Mouse (Mus musculus): Measurements from ENCODE around the gene Rhox8. TPM values are rescaled to one million over a fixed set of nuclear protein-coding genes. Genes with fewer than 3 reads are reported as not detected.
"Not testable (repeated sequence)": the region's sequence is repeated elsewhere in the genome, so short reads cannot be mapped to it uniquely, and the experiment has no call there.

Rhox8 gene
- not detected in 2 replicates for polyA plus RNA-seq (2014; fragmentation: Nextera tagmentation; extraction: Ambion mirVana)

- no peak within 1 kb of the TSS for H3K4me2 ChIP-seq (replicated peaks; ENCODE audit: low read depth, low read length)
- H3K27ac ChIP-seq (ENCODE audit: low read length): no peak within 1 kb of the TSS
- no peak for ATAC-seq (ENCODE audit: insufficient number of reproducible peaks, insufficient read depth, low FRiP score, low read depth)
- H3K27me3 ChIP-seq (ENCODE audit: control insufficient read depth, insufficient read depth, low read length): no peaks in the 10 kb centered on the region
- H3K9me3 ChIP-seq (ENCODE audit: control insufficient read depth, low read depth, low read length): no peaks in the 10 kb centered on the region
- no peak within 1 kb of the TSS for H3K9ac ChIP-seq (replicated peaks; ENCODE audit: low read depth, low read length)
- H3K4me1 ChIP-seq (ENCODE audit: control insufficient read depth, insufficient read depth, low read length): no peaks in the 10 kb centered on the region
- H3K4me3 ChIP-seq (ENCODE audit: low read depth, low read length): no peak within 1 kb of the TSS
- 73% methylated on average over 4 of the region's 4 CpGs for WGBS
- H3K36me3 ChIP-seq (ENCODE audit: control insufficient read depth, insufficient read depth, low read length): no peaks in the 10 kb centered on the region
Measured at GRCm38 (mm10) chrX:37878844-37879243, at the start of gene Rhox8. Gene Rhox8 (minus strand): TSS chrX:37878944.

- Histone ChIP-seq H3K4me1 (ENCODE audit: control insufficient read depth, insufficient read depth, low read length) (no peaks in the 10 kb centered on the region), H3K9ac (replicated peaks; ENCODE audit: low read depth, low read length) (no peak overlapping the region), H3K36me3 (ENCODE audit: control insufficient read depth, insufficient read depth, low read length) (no peaks in the 10 kb centered on the region), H3K27ac (ENCODE audit: low read length) (no peak overlapping the region), H3K4me3 (ENCODE audit: low read depth, low read length) (no peak overlapping the region), H3K27me3 (ENCODE audit: control insufficient read depth, insufficient read depth, low read length) (no peaks in the 10 kb centered on the region), H3K4me2 (replicated peaks; ENCODE audit: low read depth, low read length) (no peak overlapping the region), H3K9me3 (ENCODE audit: control insufficient read depth, low read depth, low read length) (no peaks in the 10 kb centered on the region)
- 68% methylated on average over 4 of the region's 4 CpGs for WGBS
- no peak for ATAC-seq (ENCODE audit: insufficient number of reproducible peaks, insufficient read depth, low FRiP score, low read depth)
Measured at GRCm38 (mm10) chrX:37916311-37916710, 37.6 kb upstream of the Rhox8 start.

DNA sequence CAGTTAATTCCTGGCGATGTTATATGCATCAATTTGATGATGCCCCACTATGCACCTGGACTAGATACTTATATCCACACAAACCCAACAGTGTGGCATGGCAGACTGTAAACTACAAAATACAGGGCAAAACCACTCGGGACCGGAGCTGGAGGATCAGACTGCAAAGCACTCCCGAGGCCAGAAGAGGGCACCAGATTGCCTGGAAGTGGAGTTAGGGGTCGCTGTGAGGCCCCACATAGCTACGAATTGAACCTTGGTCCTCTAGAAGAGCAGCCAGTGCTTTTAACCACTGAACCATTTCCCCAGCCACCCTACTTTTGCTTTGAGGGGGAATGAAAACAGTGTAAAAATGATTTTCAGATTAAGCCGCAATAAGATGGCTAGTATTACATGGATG is 29.8 kb upstream of the Rhox8 start:
- Histone ChIP-seq H3K4me1 (ENCODE audit: control insufficient read depth, insufficient read depth, low read length) (no peaks in the 10 kb centered on the region), H3K4me3 (ENCODE audit: low read depth, low read length) (no peak overlapping the region), H3K4me2 (replicated peaks; ENCODE audit: low read depth, low read length) (no peak overlapping the region), H3K9me3 (ENCODE audit: control insufficient read depth, low read depth, low read length) (no peaks in the 10 kb centered on the region), H3K27me3 (ENCODE audit: control insufficient read depth, insufficient read depth, low read length) (no peaks in the 10 kb centered on the region), H3K9ac (replicated peaks; ENCODE audit: low read depth, low read length) (no peak overlapping the region), H3K27ac (ENCODE audit: low read length) (no peak overlapping the region), H3K36me3 (ENCODE audit: control insufficient read depth, insufficient read depth, low read length) (no peaks in the 10 kb centered on the region)
- 54% methylated on average over 7 of the region's 7 CpGs for WGBS
- no peak for ATAC-seq (ENCODE audit: insufficient number of reproducible peaks, insufficient read depth, low FRiP score, low read depth)

DNA sequence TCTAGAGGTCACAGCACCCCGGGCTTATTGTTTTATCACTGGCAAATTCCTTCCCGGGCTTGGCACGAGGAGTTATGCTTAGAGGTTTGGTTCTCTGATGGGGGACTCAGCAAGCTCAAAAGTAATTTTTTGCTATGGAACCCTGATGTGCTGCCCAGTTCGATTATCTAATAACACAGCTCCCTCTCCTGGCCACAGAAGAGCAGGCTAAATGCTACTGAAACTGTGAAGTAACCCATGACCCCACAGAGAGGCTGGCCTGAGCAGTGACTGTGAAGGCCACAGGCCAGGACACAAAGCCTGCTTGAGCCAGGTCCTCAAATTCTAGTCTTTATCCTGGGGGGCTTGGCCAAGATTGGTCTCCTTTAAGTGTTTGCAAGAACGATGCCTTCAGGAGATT is 25.0 kb upstream of the Rhox8 start:
- no peak overlapping the region for H3K9ac ChIP-seq (replicated peaks; ENCODE audit: low read depth, low read length)
- WGBS: 61% methylated on average over 5 of the region's 5 CpGs

DNA sequence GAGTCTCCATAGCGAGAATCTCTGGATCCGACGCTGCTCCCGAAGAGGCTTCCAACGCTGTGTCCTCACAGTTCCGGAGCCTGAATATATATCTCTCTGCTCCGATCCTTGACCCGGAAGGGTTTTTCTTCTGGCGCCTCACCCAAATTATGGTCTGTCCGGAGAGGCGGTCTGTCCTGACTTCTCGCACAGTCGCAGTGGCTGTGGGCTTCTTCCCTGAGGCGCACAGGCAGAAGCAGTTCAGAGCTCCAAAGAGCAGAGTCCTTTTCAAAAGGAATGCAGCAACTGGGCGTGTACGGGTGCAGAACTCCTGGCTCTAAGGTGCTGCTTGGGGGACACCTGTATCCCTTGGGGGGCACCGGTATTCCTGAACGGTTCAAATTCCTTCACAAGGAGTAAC is 22.9 kb upstream of the Rhox8 start, which contains the start of gene Rhox9:
Gene Rhox9, minus strand, starts transcription at position 101 of the 400 bp plus-strand sequence.
- not testable (repeated sequence) for H3K9ac ChIP-seq (replicated peaks; ENCODE audit: low read depth, low read length); ATAC-seq (ENCODE audit: insufficient number of reproducible peaks, insufficient read depth, low FRiP score, low read depth); H3K36me3 ChIP-seq (ENCODE audit: control insufficient read depth, insufficient read depth, low read length); H3K9me3 ChIP-seq (ENCODE audit: control insufficient read depth, low read depth, low read length); H3K4me3 ChIP-seq (ENCODE audit: low read depth, low read length); H3K27me3 ChIP-seq (ENCODE audit: control insufficient read depth, insufficient read depth, low read length); H3K4me2 ChIP-seq (replicated peaks; ENCODE audit: low read depth, low read length); H3K4me1 ChIP-seq (ENCODE audit: control insufficient read depth, insufficient read depth, low read length); H3K27ac ChIP-seq (ENCODE audit: low read length)
- 92% methylated on average over 8 of the region's 18 CpGs for WGBS

More for the DNA sequence above, 25.0 kb upstream of the Rhox8 start:
- H3K4me2 ChIP-seq (replicated peaks; ENCODE audit: low read depth, low read length): no peak overlapping the region
- no peaks in the 10 kb centered on the region for H3K27me3 ChIP-seq (ENCODE audit: control insufficient read depth, insufficient read depth, low read length)
- no peak overlapping the region for H3K27ac ChIP-seq (ENCODE audit: low read length)
- no peak overlapping the region for H3K4me3 ChIP-seq (ENCODE audit: low read depth, low read length)
- H3K9me3 ChIP-seq (ENCODE audit: control insufficient read depth, low read depth, low read length): no peaks in the 10 kb centered on the region
- H3K36me3 ChIP-seq (ENCODE audit: control insufficient read depth, insufficient read depth, low read length): no peaks in the 10 kb centered on the region
- no peaks in the 10 kb centered on the region for H3K4me1 ChIP-seq (ENCODE audit: control insufficient read depth, insufficient read depth, low read length)
- no peak for ATAC-seq (ENCODE audit: insufficient number of reproducible peaks, insufficient read depth, low FRiP score, low read depth)

GRCm38 (mm10) chrX:37897132-37897531 is 18.4 kb upstream of the Rhox8 start, which contains the start of gene Rhox7b:
Gene Rhox7b (minus strand): TSS chrX:37897232.
- not testable (repeated sequence) for H3K36me3 ChIP-seq (ENCODE audit: control insufficient read depth, insufficient read depth, low read length); H3K4me3 ChIP-seq (ENCODE audit: low read depth, low read length); H3K27me3 ChIP-seq (ENCODE audit: control insufficient read depth, insufficient read depth, low read length); ATAC-seq (ENCODE audit: insufficient number of reproducible peaks, insufficient read depth, low FRiP score, low read depth); H3K9me3 ChIP-seq (ENCODE audit: control insufficient read depth, low read depth, low read length); H3K27ac ChIP-seq (ENCODE audit: low read length); H3K4me1 ChIP-seq (ENCODE audit: control insufficient read depth, insufficient read depth, low read length); H3K4me2 ChIP-seq (replicated peaks; ENCODE audit: low read depth, low read length); H3K9ac ChIP-seq (replicated peaks; ENCODE audit: low read depth, low read length)
- 79% methylated on average over 9 of the region's 9 CpGs for WGBS

GRCm38 (mm10) chrX:37871641-37872040 is 7.1 kb downstream of the Rhox8 start:
- 98% methylated on average over 2 of the region's 2 CpGs for WGBS

GRCm38 (mm10) chrX:37831386-37831785 is 47.4 kb downstream of the Rhox8 start, which contains the start of gene Rhox7a:
Gene Rhox7a (plus strand): TSS chrX:37831686.
- not testable (repeated sequence) for H3K36me3 ChIP-seq (ENCODE audit: control insufficient read depth, insufficient read depth, low read length); H3K4me1 ChIP-seq (ENCODE audit: control insufficient read depth, insufficient read depth, low read length); H3K4me2 ChIP-seq (replicated peaks; ENCODE audit: low read depth, low read length); H3K4me3 ChIP-seq (ENCODE audit: low read depth, low read length); H3K9me3 ChIP-seq (ENCODE audit: control insufficient read depth, low read depth, low read length); H3K27me3 ChIP-seq (ENCODE audit: control insufficient read depth, insufficient read depth, low read length); H3K9ac ChIP-seq (replicated peaks; ENCODE audit: low read depth, low read length); H3K27ac ChIP-seq (ENCODE audit: low read length); ATAC-seq (ENCODE audit: insufficient number of reproducible peaks, insufficient read depth, low FRiP score, low read depth)
- 76% methylated on average over 8 of the region's 8 CpGs for WGBS

More at GRCm38 (mm10) chrX:37871641-37872040, 7.1 kb downstream of the Rhox8 start:
- Histone ChIP-seq H3K27ac (ENCODE audit: low read length) (no peak overlapping the region), H3K9ac (replicated peaks; ENCODE audit: low read depth, low read length) (no peak overlapping the region), H3K4me2 (replicated peaks; ENCODE audit: low read depth, low read length) (no peak overlapping the region), H3K36me3 (ENCODE audit: control insufficient read depth, insufficient read depth, low read length) (no peaks in the 10 kb centered on the region), H3K4me3 (ENCODE audit: low read depth, low read length) (no peak overlapping the region), H3K4me1 (ENCODE audit: control insufficient read depth, insufficient read depth, low read length) (no peaks in the 10 kb centered on the region), H3K27me3 (ENCODE audit: control insufficient read depth, insufficient read depth, low read length) (no peaks in the 10 kb centered on the region), H3K9me3 (ENCODE audit: control insufficient read depth, low read depth, low read length) (no peaks in the 10 kb centered on the region)
- ATAC-seq (ENCODE audit: insufficient number of reproducible peaks, insufficient read depth, low FRiP score, low read depth): no peak

- not testable (repeated sequence) for H3K4me2 ChIP-seq (replicated peaks; ENCODE audit: low read depth, low read length); H3K27me3 ChIP-seq (ENCODE audit: control insufficient read depth, insufficient read depth, low read length); H3K9me3 ChIP-seq (ENCODE audit: control insufficient read depth, low read depth, low read length); H3K36me3 ChIP-seq (ENCODE audit: control insufficient read depth, insufficient read depth, low read length); H3K9ac ChIP-seq (replicated peaks; ENCODE audit: low read depth, low read length); H3K4me1 ChIP-seq (ENCODE audit: control insufficient read depth, insufficient read depth, low read length); ATAC-seq (ENCODE audit: insufficient number of reproducible peaks, insufficient read depth, low FRiP score, low read depth); H3K4me3 ChIP-seq (ENCODE audit: low read depth, low read length); H3K27ac ChIP-seq (ENCODE audit: low read length)
- WGBS: 90% methylated on average over 4 of the region's 12 CpGs
Measured at GRCm38 (mm10) chrX:37826610-37827009, 52.1 kb downstream of the Rhox8 start, which contains the start of gene Rhox6. Gene Rhox6 (plus strand): TSS chrX:37826910.

Measured in stomach, embryonic 14.5 days (tissue).